Mouse (Mus musculus): ENCODE measurements at regions not wholly inside any gene's neighbourhood (a gene's known extent, or its start where the extent isn't known, plus 50 kb on each side); places are given as distances from the start of the nearest gene placed in this dataset.

GRCm38 (mm10) chr1:190526634-190527033, 356.1 kb upstream of the Prox1 start:
- DNase-seq (ENCODE audit: extremely low spot score in 1 of 2, low spot score in 1 of 2), result no peak

GRCm38 (mm10) chr1:190526046-190526445, 355.5 kb upstream of the Prox1 start:
- no peak for DNase-seq (ENCODE audit: extremely low spot score in 1 of 2, low spot score in 1 of 2)

GRCm38 (mm10) chr1:190500106-190500505, 329.6 kb upstream of the Prox1 start:
- DNase-seq (ENCODE audit: extremely low spot score in 1 of 2, low spot score in 1 of 2), result no peak

- DNase-seq (ENCODE audit: extremely low spot score in 1 of 2, low spot score in 1 of 2), result no peak
Observed at GRCm38 (mm10) chr1:190497474-190497873, 327.0 kb upstream of the Prox1 start.

- DNase-seq (ENCODE audit: extremely low spot score in 1 of 2, low spot score in 1 of 2), result peak in 1 of 2 experiments; percentile 7
Observed at GRCm38 (mm10) chr1:190495741-190496520, 325.4 kb upstream of the Prox1 start.

- DNase-seq (ENCODE audit: extremely low spot score in 1 of 2, low spot score in 1 of 2), result no peak
Observed at GRCm38 (mm10) chr1:190486551-190487104, 316.1 kb upstream of the Prox1 start.

GRCm38 (mm10) chr1:190483366-190483765, 312.9 kb upstream of the Prox1 start:
- DNase-seq (ENCODE audit: extremely low spot score in 1 of 2, low spot score in 1 of 2), result no peak

- no peak for DNase-seq (ENCODE audit: extremely low spot score in 1 of 2, low spot score in 1 of 2)
Observed at GRCm38 (mm10) chr1:190481071-190481470, 310.6 kb upstream of the Prox1 start.

- no peak for DNase-seq (ENCODE audit: extremely low spot score in 1 of 2, low spot score in 1 of 2)
Observed at GRCm38 (mm10) chr1:190480601-190481000, 310.1 kb upstream of the Prox1 start.

GRCm38 (mm10) chr1:190472761-190473160, 302.2 kb upstream of the Prox1 start:
- DNase-seq (ENCODE audit: extremely low spot score in 1 of 2, low spot score in 1 of 2), result no peak

- DNase-seq (ENCODE audit: extremely low spot score in 1 of 2, low spot score in 1 of 2), result no peak
Observed at GRCm38 (mm10) chr1:190470336-190470735, 299.8 kb upstream of the Prox1 start.

- DNase-seq (ENCODE audit: extremely low spot score in 1 of 2, low spot score in 1 of 2), result no peak
Observed at GRCm38 (mm10) chr1:190457541-190458061, 287.1 kb upstream of the Prox1 start.

GRCm38 (mm10) chr1:190453549-190453948, 283.0 kb upstream of the Prox1 start:
- no peak for DNase-seq (ENCODE audit: extremely low spot score in 1 of 2, low spot score in 1 of 2)

GRCm38 (mm10) chr1:190452115-190452842, 281.8 kb upstream of the Prox1 start:
- DNase-seq (ENCODE audit: extremely low spot score in 1 of 2, low spot score in 1 of 2), result no peak

- no peak for DNase-seq (ENCODE audit: extremely low spot score in 1 of 2, low spot score in 1 of 2)
Observed at GRCm38 (mm10) chr1:190448263-190448662, 277.7 kb upstream of the Prox1 start.

GRCm38 (mm10) chr1:190447253-190447652, 276.7 kb upstream of the Prox1 start:
- no peak for DNase-seq (ENCODE audit: extremely low spot score in 1 of 2, low spot score in 1 of 2)

GRCm38 (mm10) chr1:190446676-190447075, 276.2 kb upstream of the Prox1 start:
- DNase-seq (ENCODE audit: extremely low spot score in 1 of 2, low spot score in 1 of 2), result no peak

GRCm38 (mm10) chr1:190444366-190444765, 273.9 kb upstream of the Prox1 start:
- no peak for DNase-seq (ENCODE audit: extremely low spot score in 1 of 2, low spot score in 1 of 2)

GRCm38 (mm10) chr1:190443234-190443633, 272.7 kb upstream of the Prox1 start:
- no peak for DNase-seq (ENCODE audit: extremely low spot score in 1 of 2, low spot score in 1 of 2)

- no peak for DNase-seq (ENCODE audit: extremely low spot score in 1 of 2, low spot score in 1 of 2)
Observed at GRCm38 (mm10) chr1:190442166-190442565, 271.7 kb upstream of the Prox1 start.

- DNase-seq (ENCODE audit: extremely low spot score in 1 of 2, low spot score in 1 of 2), result no peak
Observed at GRCm38 (mm10) chr1:190438789-190439188, 268.3 kb upstream of the Prox1 start.

Data from frontal cortex, adult 2 months (tissue).